Mouse (Mus musculus): Measurements from ENCODE around the gene Apaf1. TPM values are rescaled to one million over a fixed set of nuclear protein-coding genes. Genes with fewer than 3 reads are reported as not detected.
A peak's percentile ranks its signal among the peaks of the same experiment; 100 is the strongest.

Gene Apaf1
- polyA plus RNA-seq (2016; fragmentation: Nextera tagmentation; extraction: Ambion mirVana), result 17.7 and 17.8 TPM in 2 replicates

GRCm38 (mm10) chr10:91082550-91083392 lies at the start of gene Apaf1, which contains the start of gene Ikbip:
TSS of gene Apaf1 (minus strand) at chr10:91082770.
TSS of gene Ikbip (plus strand) at chr10:91082940.
- H3K27ac ChIP-seq, result peak within 1 kb of the TSS; percentile 94
- peak within 1 kb of the TSS; percentile 90 for H3K4me3 ChIP-seq
- peak; percentile 99 for DNase-seq (ENCODE audit: low spot score)
- H3K4me1 ChIP-seq, result no peaks in the 10 kb centered on the region
- H3K27me3 ChIP-seq (ENCODE audit: insufficient read depth, poor library complexity, severe bottlenecking), result no peaks in the 10 kb centered on the region
- under 1% methylated on average over 86 of the region's 87 CpGs for WGBS
- no peaks in the 10 kb centered on the region for H3K9me3 ChIP-seq
- H3K36me3 ChIP-seq, result peaks cover 12% of the 10 kb centered on the region

- no peaks in the 10 kb centered on the region for H3K9me3 ChIP-seq
Observed at GRCm38 (mm10) chr10:91131565-91131964, 49.0 kb upstream of the Apaf1 start.

GRCm38 (mm10) chr10:91130792-91131191 lies 48.2 kb upstream of the Apaf1 start:
- H3K27me3 ChIP-seq (ENCODE audit: insufficient read depth, poor library complexity, severe bottlenecking), result no peaks in the 10 kb centered on the region
- no peak overlapping the region for H3K4me3 ChIP-seq
- H3K4me1 ChIP-seq, result peaks cover 13% of the 10 kb centered on the region; the same call in 1 of the 2 replicates
- H3K27ac ChIP-seq, result no peak overlapping the region
- no peaks in the 10 kb centered on the region for H3K36me3 ChIP-seq
- no peaks in the 10 kb centered on the region for H3K9me3 ChIP-seq
- WGBS, result 81% methylated on average over 3 of the region's 3 CpGs
- no peak for DNase-seq (ENCODE audit: low spot score)

More at GRCm38 (mm10) chr10:91131565-91131964, 49.0 kb upstream of the Apaf1 start:
- Histone ChIP-seq H3K4me3 (no peak overlapping the region), H3K36me3 (no peaks in the 10 kb centered on the region), H3K27me3 (ENCODE audit: insufficient read depth, poor library complexity, severe bottlenecking) (no peaks in the 10 kb centered on the region), H3K27ac (no peak overlapping the region), H3K4me1 (peaks cover 12% of the 10 kb centered on the region; the same call in 1 of the 2 replicates)
- no peak for DNase-seq (ENCODE audit: low spot score)
- WGBS, result 90% methylated on average over 1 of the region's 1 CpGs

GRCm38 (mm10) chr10:91128551-91129160 lies 46.1 kb upstream of the Apaf1 start:
- Histone ChIP-seq H3K36me3 (no peaks in the 10 kb centered on the region), H3K4me1 (peaks cover 13% of the 10 kb centered on the region; the same call in 1 of the 2 replicates), H3K27ac (no peak overlapping the region), H3K4me3 (no peak overlapping the region), H3K27me3 (ENCODE audit: insufficient read depth, poor library complexity, severe bottlenecking) (no peaks in the 10 kb centered on the region), H3K9me3 (no peaks in the 10 kb centered on the region)
- WGBS, result 83% methylated on average over 1 of the region's 1 CpGs
- DNase-seq (ENCODE audit: low spot score), result no peak

GRCm38 (mm10) chr10:91127395-91127794 lies 44.8 kb upstream of the Apaf1 start:
- Histone ChIP-seq H3K9me3 (no peaks in the 10 kb centered on the region), H3K27me3 (ENCODE audit: insufficient read depth, poor library complexity, severe bottlenecking) (no peaks in the 10 kb centered on the region), H3K27ac (peak overlapping the region; percentile 81), H3K4me3 (no peak overlapping the region), H3K4me1 (peaks cover 13% of the 10 kb centered on the region; the same call in 1 of the 2 replicates), H3K36me3 (no peaks in the 10 kb centered on the region)
- 33% methylated on average over 2 of the region's 2 CpGs for WGBS
- no peak for DNase-seq (ENCODE audit: low spot score)

- no peaks in the 10 kb centered on the region for H3K27me3 ChIP-seq (ENCODE audit: insufficient read depth, poor library complexity, severe bottlenecking)
- no peaks in the 10 kb centered on the region for H3K9me3 ChIP-seq
- no peak overlapping the region for H3K4me3 ChIP-seq
- 39% methylated on average over 10 of the region's 10 CpGs for WGBS
- H3K4me1 ChIP-seq, result peaks cover 16% of the 10 kb centered on the region
- DNase-seq (ENCODE audit: low spot score), result no peak
- peak overlapping the region; percentile 81 for H3K27ac ChIP-seq
- H3K36me3 ChIP-seq, result peaks cover 4% of the 10 kb centered on the region
Observed at GRCm38 (mm10) chr10:91126618-91127355, 44.2 kb upstream of the Apaf1 start.

- DNase-seq (ENCODE audit: low spot score), result peak; percentile 98
- 13% methylated on average over 55 of the region's 59 CpGs for WGBS
- no peaks in the 10 kb centered on the region for H3K9me3 ChIP-seq
- H3K27me3 ChIP-seq (ENCODE audit: insufficient read depth, poor library complexity, severe bottlenecking), result no peaks in the 10 kb centered on the region
- peaks cover 24% of the 10 kb centered on the region for H3K4me1 ChIP-seq
- H3K27ac ChIP-seq, result peak within 1 kb of the TSS; percentile 100
- peaks cover 31% of the 10 kb centered on the region for H3K36me3 ChIP-seq
- H3K4me3 ChIP-seq, result peak within 1 kb of the TSS; percentile 100
Observed at GRCm38 (mm10) chr10:91123828-91124822, 41.6 kb upstream of the Apaf1 start, which contains the start of gene Slc25a3. TSS of gene Slc25a3 (minus strand) at chr10:91124059.

GRCm38 (mm10) chr10:91123281-91123827 lies 40.8 kb upstream of the Apaf1 start:
- H3K36me3 ChIP-seq, result peaks cover 38% of the 10 kb centered on the region
- H3K4me1 ChIP-seq, result peaks cover 24% of the 10 kb centered on the region
- H3K4me3 ChIP-seq, result peak overlapping the region; percentile 100
- no peaks in the 10 kb centered on the region for H3K9me3 ChIP-seq
- 0% methylated on average over 41 of the region's 44 CpGs for WGBS
- peak overlapping the region; percentile 100 for H3K27ac ChIP-seq
- DNase-seq (ENCODE audit: low spot score), result no peak
- no peaks in the 10 kb centered on the region for H3K27me3 ChIP-seq (ENCODE audit: insufficient read depth, poor library complexity, severe bottlenecking)

GRCm38 (mm10) chr10:91122646-91123045 lies 40.1 kb upstream of the Apaf1 start:
- Histone ChIP-seq H3K36me3 (peaks cover 45% of the 10 kb centered on the region), H3K9me3 (no peaks in the 10 kb centered on the region), H3K4me3 (peak overlapping the region; percentile 100), H3K27ac (peak overlapping the region; percentile 100; the same call in 1 of the 2 replicates), H3K27me3 (ENCODE audit: insufficient read depth, poor library complexity, severe bottlenecking) (no peaks in the 10 kb centered on the region), H3K4me1 (peaks cover 22% of the 10 kb centered on the region)
- 31% methylated on average over 6 of the region's 6 CpGs for WGBS
- no peak for DNase-seq (ENCODE audit: low spot score)

GRCm38 (mm10) chr10:91116958-91117357 lies 34.4 kb upstream of the Apaf1 start:
- 90% methylated on average over 12 of the region's 12 CpGs for WGBS
- Histone ChIP-seq H3K9me3 (no peaks in the 10 kb centered on the region), H3K27ac (no peak overlapping the region), H3K27me3 (ENCODE audit: insufficient read depth, poor library complexity, severe bottlenecking) (no peaks in the 10 kb centered on the region), H3K36me3 (peaks cover 100% of the 10 kb centered on the region), H3K4me3 (no peak overlapping the region), H3K4me1 (peaks cover 10% of the 10 kb centered on the region; the same call in 1 of the 2 replicates)
- DNase-seq (ENCODE audit: low spot score), result no peak

- Histone ChIP-seq H3K4me1 (no peaks in the 10 kb centered on the region), H3K27ac (no peak overlapping the region), H3K27me3 (ENCODE audit: insufficient read depth, poor library complexity, severe bottlenecking) (no peaks in the 10 kb centered on the region), H3K9me3 (no peaks in the 10 kb centered on the region), H3K4me3 (no peak overlapping the region), H3K36me3 (peaks cover 31% of the 10 kb centered on the region)
- DNase-seq (ENCODE audit: low spot score), result peak; percentile 25
- 74% methylated on average over 4 of the region's 4 CpGs for WGBS
Observed at GRCm38 (mm10) chr10:91109841-91110240, 27.3 kb upstream of the Apaf1 start.

Measured in heart, embryonic 10.5 days (tissue).